Comparison of ENCODE assay signal across 9 mouse cellular contexts in genomic region chr2:30469009-30469408, GRCm38 (mm10). TPM values are rescaled to one million over a fixed set of nuclear protein-coding genes. Genes with fewer than 3 reads are reported as not detected.
DNase-seq lines count a peak whose midpoint lies in the region; ATAC-seq and TF ChIP-seq lines count a peak whose summit lies in the region.
"Had no signal": no experiment of that assay in that cellular context is flagged by ENCODE, and none has a peak within 500 bp of the region (broad histone marks: within the 10 kb centered on the region; RNA-seq: fewer than 3 reads in every experiment).

No protein-coding gene starts in this region.

- no peak for TF ChIP-seq CTCF in hindbrain, postnatal 0 days (IDR thresholded peaks at IDR 0.05; ENCODE audit: low read depth)
- TF ChIP-seq CTCF in midbrain, postnatal 0 days (IDR thresholded peaks at IDR 0.05): no peak

- 58% methylated on average over 6 of the region's 6 CpGs for WGBS in kidney, embryonic 14.5 days
- 42% methylated on average over 6 of the region's 6 CpGs for WGBS in forebrain, embryonic 10.5 days
- WGBS in hindbrain, postnatal 0 days: 53% methylated on average over 6 of the region's 6 CpGs
- WGBS in midbrain, postnatal 0 days: 54% methylated on average over 6 of the region's 6 CpGs

- no peak for ATAC-seq in kidney, embryonic 14.5 days (ENCODE audit: low FRiP score, low TSS enrichment)
- ATAC-seq in hindbrain, postnatal 0 days: no peak
- ATAC-seq in midbrain, postnatal 0 days (ENCODE audit: low FRiP score): no peak

- DNase-seq in kidney, postnatal 10 days: no peak
- no peak for DNase-seq in forebrain, embryonic 10.5 days (ENCODE audit: extremely low spot score, low spot score)
- no peak for DNase-seq in hindbrain, postnatal 0 days (ENCODE audit: low spot score)
- no peak for DNase-seq in midbrain, postnatal 0 days (ENCODE audit: low spot score)
- DNase-seq in ovary, adult 18-20 months (ENCODE audit: low spot score): no peak
- no peak for DNase-seq in testis, postnatal 10 days (ENCODE audit: low spot score)
- no peak for DNase-seq in Muller cell, postnatal 12 days (ENCODE audit: inconsistent ontology term)
- DNase-seq: liver, embryonic 13.5 days had no signal

- H3K4me2 ChIP-seq in kidney, embryonic 14.5 days (replicated peaks; ENCODE audit: low read depth, low read length): peak overlapping the region; percentile 99; the same call in 1 of the 2 replicates
- peak overlapping the region; percentile 77 for H3K4me2 ChIP-seq in hindbrain, postnatal 0 days (ENCODE audit: low read depth, low read length)
- H3K4me2 ChIP-seq in midbrain, postnatal 0 days (ENCODE audit: low read depth, low read length, poor library complexity, severe bottlenecking): peak overlapping the region; percentile 98

- no peak overlapping the region for H3K4me3 ChIP-seq in kidney, embryonic 14.5 days (ENCODE audit: low read length)
- peak overlapping the region; percentile 92 for H3K4me3 ChIP-seq in forebrain, embryonic 10.5 days
- no peak overlapping the region for H3K4me3 ChIP-seq in hindbrain, postnatal 0 days (ENCODE audit: low read length)
- no peak overlapping the region for H3K4me3 ChIP-seq in midbrain, postnatal 0 days (ENCODE audit: low read depth, low read length)

- H3K9ac ChIP-seq in kidney, embryonic 14.5 days (ENCODE audit: low read depth, low read length): no peak overlapping the region; the same call in 1 of the 2 replicates
- peak overlapping the region; percentile 63; the same call in 1 of the 2 replicates for H3K9ac ChIP-seq in hindbrain, postnatal 0 days (replicated peaks; ENCODE audit: low read length)
- peak overlapping the region; percentile 69 for H3K9ac ChIP-seq in midbrain, postnatal 0 days (replicated peaks; ENCODE audit: low read length, poor library complexity, severe bottlenecking)

- H3K4me1 ChIP-seq in kidney, embryonic 14.5 days (ENCODE audit: control insufficient read depth, insufficient read depth, low read length): peaks cover 16% of the 10 kb centered on the region
- H3K4me1 ChIP-seq in forebrain, embryonic 10.5 days: peaks cover 62% of the 10 kb centered on the region
- peaks cover 12% of the 10 kb centered on the region; the same call in 1 of the 2 replicates for H3K4me1 ChIP-seq in hindbrain, postnatal 0 days (ENCODE audit: insufficient read depth, low read length)
- H3K4me1 ChIP-seq in midbrain, postnatal 0 days (ENCODE audit: insufficient read depth, low read length): peaks cover 17% of the 10 kb centered on the region; the same call in 1 of the 2 replicates

- H3K27ac ChIP-seq in kidney, embryonic 14.5 days (ENCODE audit: low read depth, low read length): no peak overlapping the region
- peak overlapping the region; percentile 98 for H3K27ac ChIP-seq in forebrain, embryonic 10.5 days
- H3K27ac ChIP-seq in hindbrain, postnatal 0 days: peak overlapping the region; percentile 36; the same call in 1 of the 2 replicates
- H3K27ac ChIP-seq in midbrain, postnatal 0 days (ENCODE audit: low read depth, low read length): peak overlapping the region; percentile 80
- H3K27ac ChIP-seq: liver, embryonic 13.5 days had no signal

- no peaks in the 10 kb centered on the region for H3K36me3 ChIP-seq in kidney, embryonic 14.5 days (ENCODE audit: control insufficient read depth, insufficient read depth, low read length)
- H3K36me3 ChIP-seq in forebrain, embryonic 10.5 days (replicated peaks): no peaks in the 10 kb centered on the region; the same call in 1 of the 2 replicates
- no peaks in the 10 kb centered on the region for H3K36me3 ChIP-seq in hindbrain, postnatal 0 days (ENCODE audit: insufficient read depth, low read length)
- no peaks in the 10 kb centered on the region for H3K36me3 ChIP-seq in midbrain, postnatal 0 days (ENCODE audit: insufficient read depth, low read length)
- H3K36me3 ChIP-seq: liver, embryonic 13.5 days had no signal

- H3K27me3 ChIP-seq in kidney, embryonic 14.5 days (ENCODE audit: control insufficient read depth, insufficient read depth, low read length): no peaks in the 10 kb centered on the region
- peaks cover 32% of the 10 kb centered on the region for H3K27me3 ChIP-seq in forebrain, embryonic 10.5 days (ENCODE audit: poor library complexity, severe bottlenecking)
- no peaks in the 10 kb centered on the region for H3K27me3 ChIP-seq in hindbrain, postnatal 0 days (ENCODE audit: insufficient read depth, low read length)
- H3K27me3 ChIP-seq in midbrain, postnatal 0 days (ENCODE audit: insufficient read depth, low read length): no peaks in the 10 kb centered on the region

- no peaks in the 10 kb centered on the region for H3K9me3 ChIP-seq in kidney, embryonic 14.5 days (ENCODE audit: control insufficient read depth, low read length)
- no peaks in the 10 kb centered on the region for H3K9me3 ChIP-seq in forebrain, embryonic 10.5 days
- H3K9me3 ChIP-seq in hindbrain, postnatal 0 days (ENCODE audit: low read length): no peaks in the 10 kb centered on the region
- H3K9me3 ChIP-seq in midbrain, postnatal 0 days (ENCODE audit: low read length): no peaks in the 10 kb centered on the region
- H3K9me3 ChIP-seq: liver, embryonic 13.5 days had no signal

RNA-seq across cellular contexts. Expression of gene Ier5l, which starts 5.0 kb away (rescaled TPM):
- 5.5 and 7.2 TPM in 2 replicates for polyA plus RNA-seq in kidney, embryonic 14.5 days (2014; fragmentation: Nextera tagmentation; extraction: Ambion mirVana)
- polyA plus RNA-seq in forebrain, embryonic 10.5 days (2016; fragmentation: Nextera tagmentation; extraction: Ambion mirVana): 1.6 and 2.0 TPM in 2 replicates
- total RNA-seq in hindbrain, postnatal 0 days (2014; rRNA removed): 26.5 and 30.2 TPM in 2 replicates
- 2.4 and 2.8 TPM in 2 replicates for polyA plus RNA-seq in hindbrain, postnatal 0 days (2015; fragmentation: Nextera tagmentation; extraction: Ambion mirVana)
- 23.6 and 28.2 TPM in 2 replicates for total RNA-seq in midbrain, postnatal 0 days (2014; rRNA removed)
- polyA plus RNA-seq in midbrain, postnatal 0 days (2015; fragmentation: Nextera tagmentation; extraction: Ambion mirVana): 2.6 and 3.2 TPM in 2 replicates

RNA-seq across cellular contexts. Expression of gene Ptpa, which starts 53.2 kb away (rescaled TPM):
- polyA plus RNA-seq in kidney, embryonic 14.5 days (2014; fragmentation: Nextera tagmentation; extraction: Ambion mirVana): 92.3 and 96.0 TPM in 2 replicates
- polyA plus RNA-seq in forebrain, embryonic 10.5 days (2016; fragmentation: Nextera tagmentation; extraction: Ambion mirVana): 149 and 165 TPM in 2 replicates
- 140 and 156 TPM in 2 replicates for total RNA-seq in hindbrain, postnatal 0 days (2014; rRNA removed)
- polyA plus RNA-seq in hindbrain, postnatal 0 days (2015; fragmentation: Nextera tagmentation; extraction: Ambion mirVana): 133 and 138 TPM in 2 replicates
- total RNA-seq in midbrain, postnatal 0 days (2014; rRNA removed): 139 and 147 TPM in 2 replicates
- 138 and 141 TPM in 2 replicates for polyA plus RNA-seq in midbrain, postnatal 0 days (2015; fragmentation: Nextera tagmentation; extraction: Ambion mirVana)

RNA-seq across cellular contexts. Expression of gene Crat, which starts 53.4 kb away (rescaled TPM):
- 21.4 and 30.6 TPM in 2 replicates for polyA plus RNA-seq in kidney, embryonic 14.5 days (2014; fragmentation: Nextera tagmentation; extraction: Ambion mirVana)
- polyA plus RNA-seq in forebrain, embryonic 10.5 days (2016; fragmentation: Nextera tagmentation; extraction: Ambion mirVana): 23.2 and 23.6 TPM in 2 replicates
- 49.3 and 51.5 TPM in 2 replicates for total RNA-seq in hindbrain, postnatal 0 days (2014; rRNA removed)
- polyA plus RNA-seq in hindbrain, postnatal 0 days (2015; fragmentation: Nextera tagmentation; extraction: Ambion mirVana): 26.0 and 27.6 TPM in 2 replicates
- total RNA-seq in midbrain, postnatal 0 days (2014; rRNA removed): 32.6 and 38.0 TPM in 2 replicates
- 24.9 and 27.4 TPM in 2 replicates for polyA plus RNA-seq in midbrain, postnatal 0 days (2015; fragmentation: Nextera tagmentation; extraction: Ambion mirVana)
